Mouse (Mus musculus) heart, embryonic 15.5 days (tissue): ENCODE measurements around the gene Crk. TPM values are rescaled to one million over a fixed set of nuclear protein-coding genes. Genes with fewer than 3 reads are reported as not detected.
A peak's percentile ranks its signal among the peaks of the same experiment; 100 is the strongest.
"Not testable (repeated sequence)": the region's sequence is repeated elsewhere in the genome, so short reads cannot be mapped to it uniquely, and the experiment has no call there.

Source experiments
- ATAC-seq: fragments of 200-750 bp; cut with Nextera tagmentation; replicated peaks from 2 replicates; pipeline ENCODE4 v1.8.0; 2017; ENCODE audit warnings: low read depth, moderate TSS enrichment; ENCODE audit not compliant: insufficient number of reproducible peaks, insufficient read depth, low FRiP score
- H3K27ac ChIP-seq: fragments of 300-500 bp; sonication (generic); 2 replicates; pipeline ENCODE4 v1.5.1; 2015; ENCODE audit warnings: mild to moderate bottlenecking, inconsistent platforms
- H3K27me3 ChIP-seq: fragments of 300-500 bp; sonication (generic); 2 replicates; pipeline ENCODE4 v1.6.1; 2015; ENCODE audit warnings: inconsistent platforms
- H3K36me3 ChIP-seq: fragments of 300-500 bp; sonication (generic); 2 replicates; pipeline ENCODE4 v1.6.1; 2015; ENCODE audit warnings: mild to moderate bottlenecking, inconsistent platforms
- H3K4me1 ChIP-seq: fragments of 300-500 bp; sonication (generic); replicated peaks from 2 replicates; pipeline ENCODE4 v1.6.1; 2015; ENCODE audit warnings: inconsistent platforms
- H3K4me2 ChIP-seq: fragments of 300-500 bp; sonication (generic); 2 replicates; pipeline ENCODE4 v1.6.1; 2015; ENCODE audit warnings: inconsistent platforms, mild to moderate bottlenecking, moderate library complexity
- H3K4me3 ChIP-seq: fragments of 300-500 bp; sonication (generic); 2 replicates; pipeline ENCODE4 v1.5.1; 2015; ENCODE audit warnings: mild to moderate bottlenecking, inconsistent platforms
- H3K9ac ChIP-seq: fragments of 300-500 bp; sonication (generic); 2 replicates; pipeline ENCODE4 v1.6.1; 2015; ENCODE audit warnings: mild to moderate bottlenecking, inconsistent platforms
- H3K9me3 ChIP-seq: fragments of 300-500 bp; sonication (generic); replicated peaks from 2 replicates; pipeline ENCODE4 v1.6.1; 2016; ENCODE audit warnings: inconsistent platforms
- WGBS: fragments of 180-500 bp; shearing (Covaris S2); methylation state at CpG from one replicate; pipeline ENCODE4 v1.1.7; 2015; ENCODE audit warnings: mixed read lengths; 5-methylcytosine and 5-hydroxymethylcytosine counted together
- polyA plus RNA-seq: library from polyadenylated mRNA; unstranded; fragments of >200 nt; fragmentation: Nextera tagmentation; extraction: Ambion mirVana; gene quantifications from 2 replicates; pipeline ENCODE4 v1.2.1, GENCODE M21; 2015

Crk gene
- polyA plus RNA-seq, 1 experiment from 2014 or later, result 82.3 TPM

DNA sequence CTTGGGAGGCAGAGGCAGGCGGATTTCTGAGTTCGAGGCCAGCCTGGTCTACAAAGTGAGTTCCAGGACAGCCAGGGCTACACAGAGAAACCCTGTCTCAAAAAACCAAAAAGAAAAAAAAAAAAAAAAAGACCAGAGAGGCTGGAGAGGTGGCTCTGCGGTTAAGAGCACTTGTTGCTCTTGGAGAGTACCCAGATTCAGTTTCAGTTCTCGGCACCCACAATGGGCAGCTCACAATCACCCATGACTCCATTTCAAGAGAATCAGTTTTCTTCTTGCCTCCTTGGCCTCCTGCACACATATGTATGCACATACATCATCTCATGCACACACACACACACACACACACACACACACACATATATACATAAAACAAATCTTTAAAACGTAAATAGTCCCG is 48.6 kb downstream of the Crk start:
- H3K4me2 ChIP-seq, H3K27me3 ChIP-seq, H3K9me3 ChIP-seq, ATAC-seq, H3K4me3 ChIP-seq, H3K9ac ChIP-seq, H3K27ac ChIP-seq, H3K36me3 ChIP-seq, H3K4me1 ChIP-seq: not testable (repeated sequence)
- WGBS, result 88% methylated on average over 6 of the region's 6 CpGs

DNA sequence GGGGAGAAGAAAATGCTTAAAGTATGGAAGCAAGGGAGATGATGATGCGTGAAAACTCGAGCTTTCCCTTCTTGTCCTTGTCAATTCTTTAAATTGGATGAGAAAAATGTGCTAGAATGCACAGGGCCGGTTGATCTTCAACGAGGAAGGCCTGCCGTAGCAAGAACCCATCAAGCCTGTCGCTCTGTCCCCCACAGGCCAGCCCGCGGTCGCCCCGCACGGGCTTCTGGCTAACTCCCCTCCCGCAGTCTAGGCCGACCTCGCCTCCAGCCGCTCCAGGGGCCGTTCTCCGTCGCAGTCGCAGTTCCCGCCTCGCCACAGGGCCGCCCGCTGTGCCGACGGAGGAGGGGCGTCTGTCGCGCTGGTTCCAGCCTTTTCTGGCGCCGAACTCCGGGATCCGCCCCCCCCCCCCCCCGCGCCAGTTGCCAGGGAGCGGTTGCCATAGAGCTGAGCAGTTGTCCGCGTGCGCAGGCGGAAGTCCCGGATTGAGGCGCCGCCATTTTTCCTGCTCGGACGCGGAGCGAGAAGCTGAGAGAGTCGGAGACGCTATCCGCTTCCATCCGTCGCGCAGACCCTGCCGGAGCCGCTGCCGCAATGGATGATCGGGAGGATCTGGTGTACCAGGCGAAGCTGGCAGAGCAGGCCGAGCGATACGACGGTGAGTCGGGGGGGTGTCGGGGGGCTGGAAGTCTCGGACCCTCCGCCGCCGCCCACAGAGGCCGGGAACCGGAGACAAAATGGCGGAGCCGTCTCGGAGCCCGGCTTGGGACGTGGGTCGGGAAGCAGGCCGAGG is 53.6 kb downstream of the Crk start, which contains the start of gene Ywhae:
Ywhae (plus strand) TSS at position 436 of the 793 bp plus-strand sequence.
- Histone ChIP-seq H3K9ac (peak within 1 kb of the TSS; percentile 100), H3K27ac (peak within 1 kb of the TSS; percentile 98), H3K27me3 (no peaks in the 10 kb centered on the region), H3K4me1 (peaks cover 35% of the 10 kb centered on the region), H3K36me3 (no peaks in the 10 kb centered on the region), H3K4me3 (peak within 1 kb of the TSS; percentile 81), H3K4me2 (peak within 1 kb of the TSS; percentile 91), H3K9me3 (no peaks in the 10 kb centered on the region)
- under 1% methylated on average over 76 of the region's 76 CpGs for WGBS
- ATAC-seq, result peak; percentile 96

DNA sequence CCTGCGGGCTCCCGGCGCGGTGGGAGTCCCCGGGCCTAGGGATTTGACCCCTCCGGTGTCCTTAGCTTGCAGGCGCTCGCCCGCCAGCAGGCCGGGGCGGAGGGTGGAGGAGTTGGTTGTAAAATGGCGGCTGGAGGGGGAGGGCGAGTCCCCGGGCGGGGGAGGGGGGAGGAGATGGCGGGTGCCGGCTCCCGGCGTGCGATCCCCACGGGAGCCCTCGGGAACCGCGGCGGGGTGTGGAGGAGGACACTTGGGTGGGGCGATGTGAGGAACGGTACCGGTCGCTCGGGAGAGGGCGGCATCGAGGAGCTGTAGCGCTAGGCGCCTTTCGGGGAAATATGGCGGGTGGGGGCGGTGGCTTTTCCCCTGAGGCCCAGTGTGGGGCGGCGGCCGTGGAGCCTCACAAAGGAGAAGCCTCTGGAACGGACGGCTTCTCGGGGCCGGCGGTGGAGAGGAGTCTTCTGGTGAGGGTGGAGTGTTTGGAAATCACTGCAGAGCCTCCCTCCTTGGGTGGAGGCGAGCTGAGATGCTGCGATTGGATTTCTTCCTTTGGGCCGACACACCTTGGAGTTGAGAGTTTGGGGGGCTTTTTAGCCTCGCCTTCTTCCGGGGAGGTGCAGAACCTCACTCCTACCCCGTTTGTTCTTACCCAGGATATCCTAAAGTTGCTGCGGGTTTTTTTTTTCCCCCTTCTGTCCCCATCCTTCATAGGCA is 54.3 kb downstream of the Crk start:
- H3K4me1 ChIP-seq, result peaks cover 40% of the 10 kb centered on the region
- peak overlapping the region; percentile 81 for H3K4me3 ChIP-seq
- H3K27ac ChIP-seq, result peak overlapping the region; percentile 98
- 0% methylated on average over 50 of the region's 52 CpGs for whole genome bisulfite sequencing
- H3K27me3 ChIP-seq, result no peaks in the 10 kb centered on the region
- peak overlapping the region; percentile 100 for H3K9ac ChIP-seq
- peak overlapping the region; percentile 65 for H3K4me2 ChIP-seq
- ATAC-seq, result peak; percentile 56
- H3K36me3 ChIP-seq, result 0 out of 2 replicates have a peak, but pooled peaks cover 1% of the 10 kb centered on the region
- no peaks in the 10 kb centered on the region for H3K9me3 ChIP-seq

GRCm38 (mm10) chr11:75735462-75736252 is 56.6 kb downstream of the Crk start:
- WGBS, result 74% methylated on average over 5 of the region's 5 CpGs
- Histone ChIP-seq H3K9me3 (no peaks in the 10 kb centered on the region), H3K27me3 (no peaks in the 10 kb centered on the region), H3K36me3 (peaks cover 9% of the 10 kb centered on the region), H3K4me1 (peaks cover 55% of the 10 kb centered on the region), H3K4me2 (peak overlapping the region; percentile 65), H3K4me3 (peak overlapping the region; percentile 81), H3K9ac (no peak overlapping the region), H3K27ac (no peak overlapping the region)
- no peak for ATAC-seq

GRCm38 (mm10) chr11:75736978-75737377 is 57.9 kb downstream of the Crk start:
- Histone ChIP-seq H3K4me3 (no peak overlapping the region), H3K9me3 (no peaks in the 10 kb centered on the region), H3K4me2 (peak overlapping the region; percentile 31), H3K4me1 (peaks cover 64% of the 10 kb centered on the region), H3K36me3 (peaks cover 9% of the 10 kb centered on the region), H3K9ac (peak overlapping the region; percentile 19; the same call in 1 of the 2 replicates), H3K27me3 (no peaks in the 10 kb centered on the region), H3K27ac (no peak overlapping the region)
- no peak for ATAC-seq
- WGBS, result 50% methylated on average over 3 of the region's 3 CpGs

DNA sequence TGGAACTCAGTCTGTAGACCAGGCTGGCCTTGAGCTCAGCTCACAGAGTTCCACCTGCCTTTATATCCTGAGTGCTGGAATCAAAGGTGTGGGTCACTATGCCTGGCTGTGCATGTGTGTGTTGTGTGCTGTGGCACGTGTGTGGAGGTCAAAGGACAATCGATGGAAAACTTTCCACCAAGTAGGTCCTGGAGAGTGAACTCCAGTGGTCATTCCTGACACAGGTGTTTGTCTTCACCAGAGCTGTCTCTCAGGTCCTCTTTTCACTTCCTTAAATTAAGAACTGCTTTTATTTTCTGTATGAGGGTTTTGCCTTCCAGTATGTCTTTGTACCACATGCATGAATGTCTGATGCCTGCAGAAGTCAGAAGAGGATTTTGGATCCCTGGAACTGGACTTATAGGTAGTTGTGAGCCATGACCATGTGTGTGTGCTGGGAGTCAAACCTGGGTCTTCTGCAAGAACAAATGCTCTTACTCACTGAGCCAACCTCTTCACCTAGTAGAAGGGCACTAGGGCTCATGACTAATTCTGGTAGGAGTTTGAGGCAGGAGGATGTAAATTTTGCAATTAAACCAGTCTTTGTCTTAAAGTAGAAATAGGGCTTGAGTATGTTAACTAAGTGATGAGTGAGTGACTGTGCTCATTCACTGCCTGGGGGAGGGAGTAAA is 58.9 kb downstream of the Crk start:
- peaks cover 9% of the 10 kb centered on the region for H3K36me3 ChIP-seq
- no peak overlapping the region for H3K27ac ChIP-seq
- peaks cover 62% of the 10 kb centered on the region for H3K4me1 ChIP-seq
- H3K27me3 ChIP-seq, result no peaks in the 10 kb centered on the region
- no peak overlapping the region for H3K4me3 ChIP-seq
- H3K9ac ChIP-seq, result no peak overlapping the region
- H3K9me3 ChIP-seq, result no peaks in the 10 kb centered on the region
- 58% methylated on average over 2 of the region's 2 CpGs for WGBS
- no peak overlapping the region for H3K4me2 ChIP-seq
- ATAC-seq, result no peak

DNA sequence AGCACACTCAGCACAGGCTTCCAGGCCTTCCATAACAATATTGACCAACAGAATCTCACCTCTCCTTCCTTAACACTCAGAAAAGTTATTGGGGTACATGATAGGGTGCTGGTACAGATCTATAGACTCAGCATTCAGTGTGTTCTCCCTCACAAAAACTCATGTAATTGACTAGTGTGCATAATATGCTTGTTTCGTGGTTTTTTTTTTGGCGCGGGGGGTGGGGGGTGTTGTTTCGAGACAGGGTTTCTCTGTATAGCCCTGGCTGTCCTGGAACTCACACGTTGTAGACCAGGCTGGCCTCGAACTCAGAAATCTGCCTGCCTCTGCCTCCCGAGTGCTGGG is 59.4 kb downstream of the Crk start:
- 95% methylated on average over 7 of the region's 7 CpGs for whole genome bisulfite sequencing
- no peak overlapping the region for H3K27ac ChIP-seq
- ATAC-seq, result no peak
- H3K9me3 ChIP-seq, result no peaks in the 10 kb centered on the region
- H3K36me3 ChIP-seq, result peaks cover 9% of the 10 kb centered on the region
- H3K4me1 ChIP-seq, result peaks cover 62% of the 10 kb centered on the region
- H3K4me2 ChIP-seq, result no peak overlapping the region
- H3K4me3 ChIP-seq, result no peak overlapping the region
- no peaks in the 10 kb centered on the region for H3K27me3 ChIP-seq
- H3K9ac ChIP-seq, result no peak overlapping the region

DNA sequence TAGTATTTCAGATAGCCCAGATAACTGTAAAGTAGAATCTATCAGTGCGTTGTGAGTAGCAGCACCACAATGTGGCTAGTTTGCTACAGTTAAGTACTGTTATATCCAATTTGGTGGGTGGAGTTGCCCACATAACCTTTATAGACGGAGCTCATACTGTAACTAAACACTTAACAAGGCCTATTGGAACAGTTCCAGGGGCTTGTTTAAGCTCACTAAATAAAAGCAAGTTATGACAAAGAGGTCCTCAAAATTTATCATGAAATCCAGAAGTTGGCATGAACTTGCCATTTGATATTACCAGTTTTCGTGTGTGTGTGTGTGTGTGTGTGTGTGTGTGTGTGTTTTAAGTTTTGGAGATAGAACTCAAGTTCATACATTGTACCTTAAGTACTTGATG is 61.1 kb downstream of the Crk start:
- Histone ChIP-seq H3K9ac (no peak overlapping the region), H3K9me3 (no peaks in the 10 kb centered on the region), H3K4me1 (peaks cover 59% of the 10 kb centered on the region), H3K27me3 (no peaks in the 10 kb centered on the region), H3K4me3 (no peak overlapping the region), H3K4me2 (no peak overlapping the region), H3K36me3 (peaks cover 9% of the 10 kb centered on the region), H3K27ac (no peak overlapping the region)
- WGBS, result 54% methylated on average over 3 of the region's 3 CpGs
- no peak for ATAC-seq

- Histone ChIP-seq H3K27me3 (no peaks in the 10 kb centered on the region), H3K27ac (peak overlapping the region; percentile 17; the same call in 1 of the 2 replicates), H3K36me3 (peaks cover 9% of the 10 kb centered on the region), H3K9ac (no peak overlapping the region), H3K4me2 (no peak overlapping the region), H3K4me3 (no peak overlapping the region), H3K4me1 (peaks cover 55% of the 10 kb centered on the region), H3K9me3 (no peaks in the 10 kb centered on the region)
- ATAC-seq, result no peak
- 37% methylated on average over 3 of the region's 3 CpGs for WGBS
These were observed 62.6 kb downstream of the Crk start for GRCm38 (mm10) chr11:75741615-75742014.

DNA sequence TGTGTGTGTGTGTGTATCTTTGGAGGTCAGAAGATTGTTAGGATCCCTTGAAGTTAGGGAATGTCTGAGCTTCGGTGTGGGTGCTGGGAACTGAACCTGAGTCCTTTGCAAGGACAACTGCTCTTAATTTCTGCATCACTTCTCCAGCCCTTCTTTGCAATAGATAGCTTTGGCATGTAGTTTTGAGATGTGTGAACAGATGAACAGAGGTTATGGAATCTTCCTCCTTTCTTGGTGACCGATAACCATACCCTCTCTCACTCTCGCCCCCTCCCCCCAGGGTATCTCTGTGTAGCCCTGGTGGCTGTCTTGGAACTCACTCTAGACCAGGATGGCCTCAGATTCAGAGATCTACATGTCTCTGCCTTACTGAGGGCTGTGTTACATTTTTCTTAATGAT is 65.7 kb downstream of the Crk start:
- Histone ChIP-seq H3K4me1 (peaks cover 66% of the 10 kb centered on the region), H3K27ac (no peak overlapping the region), H3K27me3 (no peaks in the 10 kb centered on the region), H3K4me3 (no peak overlapping the region), H3K4me2 (no peak overlapping the region), H3K36me3 (no peaks in the 10 kb centered on the region), H3K9me3 (no peaks in the 10 kb centered on the region), H3K9ac (no peak overlapping the region)
- WGBS, result 84% methylated on average over 3 of the region's 3 CpGs
- no peak for ATAC-seq

DNA sequence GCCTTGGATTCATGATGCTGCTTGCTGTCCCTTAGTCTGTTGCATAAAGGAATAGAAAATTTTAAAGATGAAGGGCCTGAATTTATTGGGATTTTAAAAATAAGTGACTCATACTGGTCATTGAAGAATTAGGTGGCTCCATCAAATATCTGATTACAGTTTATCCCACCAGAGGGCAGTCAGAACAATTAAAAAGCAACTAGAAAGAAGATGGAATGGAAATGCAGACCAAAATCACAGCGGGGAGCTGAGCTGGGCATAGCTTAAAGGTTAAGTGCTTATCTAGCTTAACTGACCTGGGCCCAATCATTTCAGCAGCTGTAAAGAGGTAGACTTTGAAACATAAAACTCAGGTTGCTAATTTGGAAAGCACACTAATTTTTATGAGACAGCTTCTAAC is 71.5 kb downstream of the Crk start:
- H3K4me3 ChIP-seq, result no peak overlapping the region

More for the DNA sequence above, 71.5 kb downstream of the Crk start:
- Histone ChIP-seq H3K4me1 (peaks cover 56% of the 10 kb centered on the region), H3K27me3 (no peaks in the 10 kb centered on the region), H3K9ac (no peak overlapping the region), H3K27ac (no peak overlapping the region), H3K36me3 (peaks cover 10% of the 10 kb centered on the region; the same call in 1 of the 2 replicates), H3K4me2 (no peak overlapping the region), H3K9me3 (no peaks in the 10 kb centered on the region)
- ATAC-seq, result no peak
- 59% methylated on average over 1 of the region's 1 CpGs for WGBS
